Mouse (Mus musculus) bone marrow macrophage, adult 2 months (primary cell): ENCODE measurements around the gene Crybb1. TPM values are rescaled to one million over a fixed set of nuclear protein-coding genes. Genes with fewer than 3 reads are reported as not detected.

Experiments
- H3K27ac ChIP-seq: 2 replicates; pipeline ENCODE4 v1.5.1; 2012; ENCODE audit warnings: low read depth, low read length; ENCODE audit not compliant: insufficient read depth
- H3K4me1 ChIP-seq: 2 replicates; pipeline ENCODE4 v1.6.1; 2012; ENCODE audit warnings: low read length; ENCODE audit not compliant: control insufficient read depth, insufficient read depth
- H3K4me3 ChIP-seq: 2 replicates; pipeline ENCODE4 v1.5.1; 2012; ENCODE audit warnings: mild to moderate bottlenecking, low read length, moderate library complexity; ENCODE audit not compliant: insufficient read depth
- CTCF ChIP-seq: IDR thresholded peaks from 2 replicates; pipeline ENCODE4 v1.5.1; 2012; ENCODE audit warnings: low read depth, mild to moderate bottlenecking, low read length, moderate library complexity
- POLR2A ChIP-seq: IDR thresholded peaks from 2 replicates; pipeline ENCODE4 v1.6.1; 2012; ENCODE audit warnings: mild to moderate bottlenecking, low read depth, low read length, borderline replicate concordance
- polyA plus RNA-seq: library from polyadenylated mRNA; stranded (reverse); fragments of >200 nt; gene quantifications from 2 replicates; pipeline ENCODE4 v1.2.4, GENCODE M21; 2012; ENCODE audit not compliant: missing spikeins, insufficient read depth, insufficient read length

Gene Crybb1
- polyA plus RNA-seq, 1 experiment, result not detected

DNA sequence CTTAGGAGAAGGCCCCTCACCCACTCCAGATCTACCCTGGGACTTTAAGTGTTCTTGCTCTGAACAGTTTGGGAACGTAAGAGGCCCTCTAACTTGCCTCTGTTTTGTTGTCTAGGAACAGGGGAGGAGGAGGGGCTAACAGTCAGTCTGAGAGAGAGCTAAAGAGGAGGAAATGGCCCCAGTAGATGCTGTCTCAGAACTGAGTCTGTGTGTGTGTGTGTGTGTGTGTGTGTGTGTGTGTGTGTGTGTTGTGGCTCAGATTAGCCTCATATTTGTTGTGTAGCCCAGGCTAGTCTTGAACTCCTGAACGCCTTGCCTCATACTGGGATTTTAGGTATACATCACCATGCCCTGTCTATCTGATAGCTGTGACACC, 31.0 kb downstream of the Crybb1 start:
- no peak overlapping the region for H3K4me3 ChIP-seq
- peaks cover 63% of the 10 kb centered on the region for H3K4me1 ChIP-seq
- H3K27ac ChIP-seq, result no peak overlapping the region
- no peak for TF ChIP-seq POLR2A
- no peak for TF ChIP-seq CTCF

DNA sequence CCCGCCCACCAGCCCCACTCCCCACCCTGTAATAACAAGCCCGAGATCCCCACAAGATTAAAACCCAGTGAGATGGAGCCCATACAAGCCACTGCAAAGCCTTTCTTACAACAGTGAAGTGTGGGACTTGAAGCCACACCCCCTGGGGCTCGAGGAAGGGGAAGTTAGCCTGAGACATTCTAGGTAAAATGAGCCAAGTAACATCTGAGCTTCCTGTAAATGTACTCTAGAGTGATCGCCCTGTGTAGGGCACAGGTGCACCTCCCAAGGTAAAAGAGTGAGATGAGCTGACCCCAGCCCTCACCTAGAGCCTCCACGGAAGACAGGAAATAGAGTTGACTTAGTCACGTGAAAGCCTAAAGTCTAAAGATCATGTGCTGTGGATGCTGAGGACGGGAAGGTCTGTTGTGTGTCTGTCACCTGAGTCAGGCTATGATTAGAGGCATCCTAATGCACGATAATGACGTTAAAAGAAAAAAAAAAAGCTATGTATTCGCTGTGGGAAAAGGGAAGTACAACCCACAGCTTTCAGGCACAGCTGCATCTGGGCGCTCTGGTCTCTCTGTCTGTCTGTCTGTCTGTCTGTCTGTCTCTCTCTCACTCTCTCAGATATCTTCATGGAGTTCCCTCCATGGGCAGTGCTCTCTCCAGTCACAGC, 31.5 kb downstream of the Crybb1 start:
- Histone ChIP-seq H3K27ac (peak overlapping the region; percentile 72), H3K4me1 (peaks cover 59% of the 10 kb centered on the region), H3K4me3 (peak overlapping the region; percentile 31)
- TF ChIP-seq CTCF, result no peak
- no peak for TF ChIP-seq POLR2A

DNA sequence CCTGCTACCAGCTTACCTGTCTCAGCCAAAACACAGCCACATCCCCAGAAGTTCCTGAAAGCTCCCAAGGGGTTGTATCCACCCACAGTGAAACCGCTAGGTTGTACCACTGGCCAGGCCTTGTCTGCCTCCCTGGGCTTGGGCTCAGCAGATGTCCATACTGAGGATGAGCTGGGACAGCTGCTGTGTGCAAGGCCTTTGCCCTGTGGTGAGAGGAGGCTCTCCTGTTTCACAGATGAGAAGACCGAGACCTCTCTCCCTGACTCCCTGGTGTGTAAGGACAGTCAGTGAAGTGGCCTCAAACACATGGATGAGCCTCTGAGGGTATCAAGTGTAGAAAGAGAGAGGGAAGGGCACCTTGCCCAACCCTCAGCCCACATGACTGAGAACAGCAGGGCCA, 32.0 kb downstream of the Crybb1 start:
- H3K4me1 ChIP-seq, result peaks cover 55% of the 10 kb centered on the region
- TF ChIP-seq CTCF (no peak), POLR2A (no peak)
- peak overlapping the region; percentile 10; the same call in 1 of the 2 replicates for H3K27ac ChIP-seq
- no peak overlapping the region for H3K4me3 ChIP-seq

DNA sequence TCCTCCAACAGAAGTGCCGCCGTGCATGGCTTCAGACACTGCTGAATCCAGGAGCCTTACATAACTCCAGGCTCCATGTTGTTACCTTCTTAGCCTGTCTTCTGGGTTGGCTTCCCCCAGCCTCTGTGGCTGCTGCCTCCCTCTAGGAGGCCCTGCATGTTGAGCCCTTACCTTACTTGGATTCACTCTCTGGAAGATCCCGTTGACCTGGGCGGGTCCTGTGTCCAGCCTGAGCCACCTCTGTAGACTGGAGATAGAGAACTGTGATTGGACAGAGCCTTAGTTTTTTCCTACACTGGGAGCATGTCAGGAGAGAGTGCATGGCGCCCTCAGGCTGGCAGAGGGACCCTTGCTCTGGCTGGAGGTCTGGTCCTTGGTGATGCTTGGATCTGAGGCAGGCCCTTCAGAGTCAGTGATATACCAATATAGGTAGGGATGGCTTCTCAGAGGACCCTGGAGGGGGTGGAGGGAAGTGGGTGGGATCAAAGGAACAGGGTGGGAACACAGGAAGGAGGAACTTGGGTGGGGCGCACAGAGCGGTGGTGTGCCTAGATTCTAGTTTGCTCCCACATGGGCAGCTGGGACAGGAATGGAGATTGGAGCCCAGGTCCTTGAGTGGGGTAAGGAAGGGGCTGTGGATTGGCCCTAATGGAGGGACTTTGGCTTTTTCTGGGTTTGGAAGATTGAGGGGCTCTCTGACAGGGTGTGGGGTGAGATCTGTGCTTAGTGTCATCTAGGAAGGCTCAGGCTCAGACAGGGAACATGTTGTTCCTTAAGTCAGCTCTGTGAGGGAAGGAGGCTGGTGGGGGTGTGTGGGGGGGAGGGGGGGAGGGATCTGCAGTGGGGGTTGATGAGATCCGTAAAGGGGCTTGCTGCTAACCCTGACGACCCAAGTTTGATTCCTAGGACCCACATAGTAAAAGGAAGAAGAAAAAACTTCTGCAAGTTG, 32.9 kb downstream of the Crybb1 start:
- no peak overlapping the region for H3K27ac ChIP-seq
- H3K4me1 ChIP-seq, result peaks cover 47% of the 10 kb centered on the region
- no peak overlapping the region for H3K4me3 ChIP-seq
- TF ChIP-seq POLR2A, result no peak
- no peak for TF ChIP-seq CTCF

DNA sequence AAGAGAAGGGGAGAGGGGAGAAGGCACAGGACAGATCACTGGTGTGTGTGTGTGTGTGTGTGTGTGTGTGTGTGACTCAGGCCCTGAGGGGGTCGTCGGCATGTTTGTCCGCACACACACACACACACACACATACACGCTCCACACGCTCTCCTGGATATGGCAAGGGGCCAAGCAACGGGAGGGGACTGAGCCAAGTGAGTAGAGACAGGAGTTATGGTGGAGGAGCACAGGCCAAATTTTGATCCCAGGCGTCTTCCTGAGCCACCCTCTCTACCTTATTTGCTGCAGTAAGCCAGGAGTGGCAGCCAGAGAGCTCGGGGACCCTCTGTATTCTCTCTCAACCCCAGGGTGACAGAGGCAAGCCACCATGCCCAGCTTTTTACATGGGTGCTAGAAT, 33.6 kb downstream of the Crybb1 start:
- no peak for TF ChIP-seq POLR2A
- TF ChIP-seq CTCF, result no peak
- Histone ChIP-seq H3K4me3 (no peak overlapping the region), H3K4me1 (peaks cover 39% of the 10 kb centered on the region), H3K27ac (no peak overlapping the region)

DNA sequence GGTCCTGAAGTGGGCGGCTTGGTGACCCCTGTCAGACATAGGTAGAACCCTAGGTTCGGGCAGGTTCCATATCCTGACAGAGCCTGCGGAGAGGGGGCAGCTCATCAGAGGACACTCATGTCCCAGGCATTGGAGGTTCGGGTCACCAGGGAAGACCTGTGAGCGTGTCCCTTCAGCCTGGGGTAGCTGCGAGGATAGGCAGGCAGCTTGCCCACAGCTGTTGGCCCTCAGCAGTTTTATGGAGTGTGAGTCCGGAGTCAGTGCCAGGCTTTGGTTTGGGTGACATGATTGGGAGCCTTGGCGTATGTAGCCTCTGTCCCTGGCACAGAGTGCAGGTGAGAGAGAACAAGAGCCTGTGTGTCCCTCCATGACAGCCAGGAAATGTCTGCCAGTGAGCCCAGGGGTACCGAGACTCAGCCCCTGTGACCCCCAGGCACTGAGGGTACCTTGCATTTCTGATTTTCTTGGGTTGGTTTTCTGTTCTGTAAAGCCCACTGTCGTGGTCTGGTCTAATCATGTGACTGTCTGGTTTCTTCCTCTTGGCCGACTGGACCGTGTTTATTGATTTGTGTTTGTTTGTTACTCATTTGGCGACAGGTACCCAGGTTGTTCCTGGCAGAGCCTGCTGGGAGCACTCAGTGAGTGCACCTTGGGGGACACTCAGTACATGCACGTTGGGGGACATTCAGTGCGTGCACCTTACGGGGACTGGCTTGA, 34.4 kb downstream of the Crybb1 start:
- TF ChIP-seq POLR2A, result no peak
- no peak for TF ChIP-seq CTCF
- Histone ChIP-seq H3K4me1 (peaks cover 38% of the 10 kb centered on the region), H3K4me3 (no peak overlapping the region), H3K27ac (no peak overlapping the region)

DNA sequence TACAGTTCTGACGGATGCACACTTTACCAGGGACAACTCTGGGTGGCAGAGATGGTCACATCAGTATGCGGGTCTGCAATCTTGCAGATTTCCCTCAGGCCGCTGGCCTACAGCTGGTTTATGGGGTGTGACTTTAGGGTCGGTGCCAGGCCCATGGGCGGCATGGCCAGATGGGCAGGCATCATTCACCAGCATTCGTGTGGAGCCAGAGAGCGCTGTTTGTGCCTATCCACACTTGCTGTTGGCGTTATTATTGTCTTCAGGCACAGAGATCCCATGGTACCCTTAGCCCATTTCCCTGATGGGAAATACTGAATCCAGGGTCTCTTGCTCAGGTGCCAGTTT, 34.9 kb downstream of the Crybb1 start:
- Histone ChIP-seq H3K4me3 (no peak overlapping the region), H3K27ac (no peak overlapping the region), H3K4me1 (peaks cover 39% of the 10 kb centered on the region)
- no peak for TF ChIP-seq CTCF
- no peak for TF ChIP-seq POLR2A

DNA sequence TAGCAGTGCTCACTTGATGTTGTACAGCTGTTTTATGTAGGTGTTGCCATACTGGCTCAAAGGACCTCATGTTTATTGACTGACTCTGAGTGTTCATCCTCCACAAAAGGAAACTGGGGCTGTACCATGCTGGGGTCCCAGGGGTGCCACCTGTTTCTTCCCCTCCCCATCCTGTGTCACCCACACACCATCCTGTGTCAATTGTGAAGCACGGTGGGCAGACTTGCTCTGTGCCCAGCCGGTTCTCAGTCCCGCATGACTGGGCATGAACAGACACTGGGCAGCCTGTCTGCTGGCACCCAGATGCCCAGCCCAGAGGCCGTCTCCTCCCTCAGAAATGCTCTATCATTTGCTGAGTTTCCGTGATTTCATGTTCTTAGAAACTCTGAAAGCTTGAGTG, 36.3 kb downstream of the Crybb1 start:
- TF ChIP-seq CTCF (no peak), POLR2A (no peak)
- Histone ChIP-seq H3K4me1 (peaks cover 33% of the 10 kb centered on the region), H3K27ac (no peak overlapping the region), H3K4me3 (no peak overlapping the region)

DNA sequence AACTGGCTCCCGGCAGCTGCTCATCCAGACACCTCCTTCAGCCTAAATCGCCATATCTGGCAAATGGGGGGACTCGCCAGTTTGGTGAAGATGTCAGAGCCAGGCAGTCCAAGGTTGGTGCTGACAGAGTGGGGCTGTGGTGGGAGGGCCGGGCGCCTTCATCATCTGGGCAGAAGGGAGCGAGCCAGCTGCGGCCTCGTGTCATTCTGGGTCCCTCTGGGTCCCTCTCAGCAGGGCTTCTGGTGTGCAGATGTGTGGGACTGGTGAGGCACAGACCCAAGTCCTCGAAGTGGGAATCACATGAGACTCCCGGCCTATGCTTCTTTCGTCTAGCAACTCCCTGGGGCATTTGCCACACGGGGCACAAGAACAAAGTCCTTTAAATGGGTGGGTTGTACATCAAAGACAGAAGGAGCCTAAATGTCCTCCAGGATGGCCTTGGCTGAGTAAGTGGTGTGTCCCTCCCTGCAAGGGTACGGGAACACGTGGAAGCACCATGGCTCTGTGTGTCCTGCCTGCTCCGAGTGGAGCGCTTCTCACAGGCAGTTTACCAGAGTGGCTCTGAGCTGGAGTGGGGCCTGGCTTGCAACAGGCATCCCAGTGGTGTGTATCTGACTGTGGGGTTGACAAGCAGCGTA, 36.8 kb downstream of the Crybb1 start:
- H3K4me1 ChIP-seq, result peaks cover 35% of the 10 kb centered on the region
- TF ChIP-seq CTCF (no peak), POLR2A (no peak)
- H3K4me3 ChIP-seq, result no peak overlapping the region
- no peak overlapping the region for H3K27ac ChIP-seq
